Mouse (Mus musculus): ENCODE measurements around the gene Mrpl34. TPM values are rescaled to one million over a fixed set of nuclear protein-coding genes. Genes with fewer than 3 reads are reported as not detected.

The Mrpl34 gene
- total RNA-seq, 1 experiment: 135 TPM

- H3K4me3 ChIP-seq (ENCODE audit: insufficient read depth in 1 of 2, low read depth in 1 of 2, low read length in 2 of 2, poor library complexity in 1 of 2, severe bottlenecking in 1 of 2): peak overlapping the region; percentile 81 to 93
- in situ Hi-C loops (cut with MboI; ENCODE audit: low sequenced_read_pairs in 2 of 2, unreplicated experiment in 2 of 2): no loop called here
- TF ChIP-seq HCFC1 (IDR thresholded peaks at IDR 0.05; ENCODE audit: borderline replicate concordance, insufficient read depth, low read length) (peak; percentile 84), MAFK (IDR thresholded peaks at IDR 0.05; ENCODE audit: insufficient read depth, low read depth, low read length) (no peak), CHD2 (IDR thresholded peaks at IDR 0.05; ENCODE audit: low read depth, low read length) (peak; percentile 89), ZNF384 (IDR thresholded peaks at IDR 0.05; ENCODE audit: low read depth, low read length) (0 out of 2 replicates have a peak, but pooled peaks have one; percentile 30), ZC3H11A (IDR thresholded peaks at IDR 0.05; ENCODE audit: borderline replicate concordance, low read depth, low read length) (no peak)
- H3K9ac ChIP-seq (ENCODE audit: insufficient read depth, low read depth, low read length, poor library complexity, severe bottlenecking): peak overlapping the region; percentile 82
- peaks cover 0 to 14% of the 10 kb centered on the region in 2 experiments; a peak in 1 of 4 replicates for H3K4me1 ChIP-seq (ENCODE audit: control insufficient read depth in 2 of 2, insufficient read depth in 2 of 2, low read length in 2 of 2, poor library complexity in 1 of 2)
- DNase-seq (ENCODE audit: low read depth, low spot score): peak; percentile 96
- no peaks in the 10 kb centered on the region for H3K9me3 ChIP-seq (ENCODE audit: control insufficient read depth, insufficient read depth, low read depth, low read length)
- H3K36me3 ChIP-seq (ENCODE audit: control insufficient read depth, insufficient read depth, low read length, poor library complexity, severe bottlenecking): peaks cover 31% of the 10 kb centered on the region
- 0 out of 2 replicates have a peak overlapping the region, but pooled peaks have one; percentile 75 for H3K27ac ChIP-seq (ENCODE audit: insufficient read depth, low read depth, low read length, poor library complexity, severe bottlenecking)
Observed at GRCm38 (mm10) chr8:71488454-71488853, 23.7 kb downstream of the Mrpl34 start.

GRCm38 (mm10) chr8:71495039-71495438, 30.3 kb downstream of the Mrpl34 start:
- in situ Hi-C loops (cut with MboI; ENCODE audit: low sequenced_read_pairs in 2 of 2, unreplicated experiment in 2 of 2): no loop called here
- H3K9me3 ChIP-seq (ENCODE audit: control insufficient read depth, insufficient read depth, low read depth, low read length): no peaks in the 10 kb centered on the region
- no peak overlapping the region for H3K9ac ChIP-seq (ENCODE audit: insufficient read depth, low read depth, low read length, poor library complexity, severe bottlenecking)
- peak overlapping the region; percentile 2; the same call in 1 of the 2 replicates for H3K27ac ChIP-seq (ENCODE audit: insufficient read depth, low read depth, low read length, poor library complexity, severe bottlenecking)
- peaks cover 29% of the 10 kb centered on the region for H3K36me3 ChIP-seq (ENCODE audit: control insufficient read depth, insufficient read depth, low read length, poor library complexity, severe bottlenecking)
- no peak overlapping the region for H3K4me3 ChIP-seq (ENCODE audit: insufficient read depth in 1 of 2, low read depth in 1 of 2, low read length in 2 of 2, poor library complexity in 1 of 2, severe bottlenecking in 1 of 2)
- peaks cover 2 to 35% of the 10 kb centered on the region in 2 experiments; a peak in 2 of 4 replicates for H3K4me1 ChIP-seq (ENCODE audit: control insufficient read depth in 2 of 2, insufficient read depth in 2 of 2, low read length in 2 of 2, poor library complexity in 1 of 2)
- TF ChIP-seq ZNF384 (IDR thresholded peaks at IDR 0.05; ENCODE audit: low read depth, low read length): peak; percentile 97
- no peak for TF ChIP-seq HCFC1 (IDR thresholded peaks at IDR 0.05; ENCODE audit: borderline replicate concordance, insufficient read depth, low read length)
- TF ChIP-seq MAFK (IDR thresholded peaks at IDR 0.05; ENCODE audit: insufficient read depth, low read depth, low read length): no peak
- no peak for TF ChIP-seq ZC3H11A (IDR thresholded peaks at IDR 0.05; ENCODE audit: borderline replicate concordance, low read depth, low read length)
- no peak for TF ChIP-seq CHD2 (IDR thresholded peaks at IDR 0.05; ENCODE audit: low read depth, low read length)
- DNase-seq (ENCODE audit: low read depth, low spot score): no peak

- no peak overlapping the region; the same call in 1 of the 2 replicates for H3K9ac ChIP-seq (ENCODE audit: insufficient read depth, low read depth, low read length, poor library complexity, severe bottlenecking)
- H3K36me3 ChIP-seq (ENCODE audit: control insufficient read depth, insufficient read depth, low read length, poor library complexity, severe bottlenecking): peaks cover 24% of the 10 kb centered on the region
- no peaks in the 10 kb centered on the region for H3K9me3 ChIP-seq (ENCODE audit: control insufficient read depth, insufficient read depth, low read depth, low read length)
- in situ Hi-C loops (cut with MboI; ENCODE audit: low sequenced_read_pairs in 2 of 2, unreplicated experiment in 2 of 2): no loop called here
- H3K4me3 ChIP-seq (ENCODE audit: insufficient read depth in 1 of 2, low read depth in 1 of 2, low read length in 2 of 2, poor library complexity in 1 of 2, severe bottlenecking in 1 of 2): no peak overlapping the region
- no peak for DNase-seq (ENCODE audit: low read depth, low spot score)
- TF ChIP-seq MAFK (IDR thresholded peaks at IDR 0.05; ENCODE audit: insufficient read depth, low read depth, low read length) (no peak), ZNF384 (IDR thresholded peaks at IDR 0.05; ENCODE audit: low read depth, low read length) (no peak), HCFC1 (IDR thresholded peaks at IDR 0.05; ENCODE audit: borderline replicate concordance, insufficient read depth, low read length) (no peak), CHD2 (IDR thresholded peaks at IDR 0.05; ENCODE audit: low read depth, low read length) (no peak), ZC3H11A (IDR thresholded peaks at IDR 0.05; ENCODE audit: borderline replicate concordance, low read depth, low read length) (no peak)
- peak overlapping the region; percentile 2; the same call in 1 of the 2 replicates for H3K27ac ChIP-seq (ENCODE audit: insufficient read depth, low read depth, low read length, poor library complexity, severe bottlenecking)
- peaks cover 2 to 35% of the 10 kb centered on the region in 2 experiments; a peak in 2 of 4 replicates for H3K4me1 ChIP-seq (ENCODE audit: control insufficient read depth in 2 of 2, insufficient read depth in 2 of 2, low read length in 2 of 2, poor library complexity in 1 of 2)
Observed at GRCm38 (mm10) chr8:71495811-71496210, 31.1 kb downstream of the Mrpl34 start.

DNA sequence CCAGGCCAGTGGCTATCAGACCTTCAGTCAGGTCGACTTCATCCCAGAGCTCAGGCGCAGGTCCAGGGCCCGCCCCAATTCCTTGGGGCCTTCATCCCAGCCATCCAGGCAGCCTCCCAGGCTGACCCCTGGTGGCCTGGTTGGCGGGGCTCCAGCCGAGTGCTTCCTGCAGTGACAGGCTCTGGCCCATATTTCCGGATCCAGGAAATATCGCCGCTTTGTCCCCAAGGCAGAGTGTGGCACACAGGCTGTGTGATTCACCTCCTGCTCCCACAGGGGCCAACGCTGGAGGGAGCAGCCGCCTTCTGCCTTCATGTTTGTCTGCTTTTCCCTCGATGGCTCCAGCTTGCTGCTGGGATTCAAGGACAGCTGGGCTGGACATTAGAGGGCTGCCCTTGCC, 31.7 kb downstream of the Mrpl34 start:
- in situ Hi-C loops (cut with MboI; ENCODE audit: low sequenced_read_pairs in 2 of 2, unreplicated experiment in 2 of 2): no loop called here
- no peak overlapping the region for H3K4me3 ChIP-seq (ENCODE audit: insufficient read depth in 1 of 2, low read depth in 1 of 2, low read length in 2 of 2, poor library complexity in 1 of 2, severe bottlenecking in 1 of 2)
- H3K4me1 ChIP-seq (ENCODE audit: control insufficient read depth in 2 of 2, insufficient read depth in 2 of 2, low read length in 2 of 2, poor library complexity in 1 of 2): peaks cover 2 to 35% of the 10 kb centered on the region in 2 experiments; a peak in 2 of 4 replicates
- no peak for TF ChIP-seq CHD2 (IDR thresholded peaks at IDR 0.05; ENCODE audit: low read depth, low read length)
- TF ChIP-seq HCFC1 (IDR thresholded peaks at IDR 0.05; ENCODE audit: borderline replicate concordance, insufficient read depth, low read length): no peak
- TF ChIP-seq ZNF384 (IDR thresholded peaks at IDR 0.05; ENCODE audit: low read depth, low read length): no peak
- no peak for TF ChIP-seq ZC3H11A (IDR thresholded peaks at IDR 0.05; ENCODE audit: borderline replicate concordance, low read depth, low read length)
- TF ChIP-seq MAFK (IDR thresholded peaks at IDR 0.05; ENCODE audit: insufficient read depth, low read depth, low read length): no peak
- no peaks in the 10 kb centered on the region for H3K9me3 ChIP-seq (ENCODE audit: control insufficient read depth, insufficient read depth, low read depth, low read length)
- H3K27ac ChIP-seq (ENCODE audit: insufficient read depth, low read depth, low read length, poor library complexity, severe bottlenecking): no peak overlapping the region
- DNase-seq (ENCODE audit: low read depth, low spot score): no peak
- H3K9ac ChIP-seq (ENCODE audit: insufficient read depth, low read depth, low read length, poor library complexity, severe bottlenecking): peak overlapping the region; percentile 6; the same call in 1 of the 2 replicates
- peaks cover 17% of the 10 kb centered on the region for H3K36me3 ChIP-seq (ENCODE audit: control insufficient read depth, insufficient read depth, low read length, poor library complexity, severe bottlenecking)

Measured in ES-E14 (cell line).